Mouse (Mus musculus) hindbrain, postnatal 0 days (tissue): ENCODE results near the gene Vav2. TPM values are rescaled to one million over a fixed set of nuclear protein-coding genes. Genes with fewer than 3 reads are reported as not detected.

ENCODE experiments used
- ATAC-seq: fragments of 200-750 bp; cut with Nextera tagmentation; 2 replicates; pipeline ENCODE4 v1.8.0; 2017; ENCODE audit warnings: mild to moderate bottlenecking, moderate TSS enrichment, moderate library complexity
- DNase-seq: peaks from one replicate; pipeline ENCODE4 v3.0.0-alpha.2; 2015; ENCODE audit warnings: low spot score
- H3K27ac ChIP-seq: fragments of 300-500 bp; sonication (generic); 2 replicates; pipeline ENCODE4 v1.5.1; 2014; ENCODE audit warnings: mild to moderate bottlenecking
- H3K27me3 ChIP-seq: fragments of 300-500 bp; sonication (generic); 2 replicates; pipeline ENCODE4 v1.6.1; 2014; ENCODE audit warnings: low read length, mixed read lengths; ENCODE audit not compliant: insufficient read depth
- H3K36me3 ChIP-seq: fragments of 300-500 bp; sonication (generic); 2 replicates; pipeline ENCODE4 v1.6.1; 2014; ENCODE audit warnings: low read length, mixed read lengths; ENCODE audit not compliant: insufficient read depth
- H3K4me1 ChIP-seq: fragments of 300-500 bp; sonication (generic); 2 replicates; pipeline ENCODE4 v1.6.1; 2014; ENCODE audit warnings: antibody characterized with exemption, low read length, mixed read lengths; ENCODE audit not compliant: insufficient read depth
- H3K4me2 ChIP-seq: fragments of 300-500 bp; sonication (generic); 2 replicates; pipeline ENCODE4 v1.6.1; 2014; ENCODE audit warnings: low read depth, mild to moderate bottlenecking, low read length, moderate library complexity, mixed read lengths
- H3K4me3 ChIP-seq: fragments of 300-500 bp; sonication (generic); 2 replicates; pipeline ENCODE4 v1.5.1; 2014; ENCODE audit warnings: low read length
- H3K9ac ChIP-seq: fragments of 300-500 bp; sonication (generic); replicated peaks from 2 replicates; pipeline ENCODE4 v1.6.1; 2014; ENCODE audit warnings: mild to moderate bottlenecking, low read length, moderate library complexity, mixed read lengths
- H3K9me3 ChIP-seq: fragments of 300-500 bp; sonication (generic); 2 replicates; pipeline ENCODE4 v1.6.1; 2016; ENCODE audit warnings: low read length, mixed read lengths
- CTCF ChIP-seq: IDR thresholded peaks from 2 replicates; pipeline ENCODE4 v1.5.1; 2016; ENCODE audit warnings: antibody characterized with exemption, control low read depth, low read depth
- WGBS: fragments of 180-500 bp; shearing (Covaris S2); extraction: QIAGEN DNeasy Blood & Tissue Kit; methylation state at CpG from one replicate; pipeline ENCODE4 v1.1.7; 2014; 5-methylcytosine and 5-hydroxymethylcytosine counted together
- polyA plus RNA-seq: library from polyadenylated mRNA; unstranded; fragments of >200 nt; fragmentation: Nextera tagmentation; extraction: Ambion mirVana; gene quantifications from 2 replicates; pipeline ENCODE4 v1.2.1, GENCODE M21; 2015
- total RNA-seq: library from RNA; depleted of rRNA; stranded (reverse); fragments of >200 nt; gene quantifications from 2 replicates; pipeline ENCODE4 v1.2.3, GENCODE M21; 2014

The Vav2 gene
- total and polyA plus RNA-seq, 2 experiments from 2014 or later: 8.2 to 44.9 TPM

DNA sequence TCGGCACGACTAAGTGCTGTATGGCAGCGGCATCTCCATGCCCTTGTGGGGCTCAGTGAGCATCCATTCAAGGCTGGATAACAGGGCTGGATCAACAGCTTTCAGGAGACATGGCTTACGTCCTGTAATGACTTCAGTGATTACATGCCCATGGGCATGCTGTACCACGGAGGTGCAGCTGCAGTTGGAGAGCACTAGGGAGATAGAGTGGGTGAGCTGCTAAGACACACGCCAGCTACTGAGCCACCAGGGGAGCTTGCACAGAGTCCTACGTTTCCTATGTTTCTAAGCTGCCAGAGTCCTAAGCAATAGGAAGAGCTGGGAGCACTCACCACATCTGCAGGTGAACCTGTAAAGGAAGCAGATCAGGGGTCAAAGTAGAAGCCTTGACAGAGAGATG lies 148.0 kb downstream of the Vav2 start:
- Histone ChIP-seq H3K4me1 (no peaks in the 10 kb centered on the region), H3K4me3 (no peak overlapping the region), H3K27me3 (no peaks in the 10 kb centered on the region), H3K9me3 (no peaks in the 10 kb centered on the region), H3K4me2 (no peak overlapping the region), H3K36me3 (peaks cover 24% of the 10 kb centered on the region), H3K9ac (no peak overlapping the region), H3K27ac (no peak overlapping the region)
- WGBS: 92% methylated on average over 7 of the region's 7 CpGs
- ATAC-seq: no peak
- no peak for DNase-seq
- TF ChIP-seq CTCF: no peak

DNA sequence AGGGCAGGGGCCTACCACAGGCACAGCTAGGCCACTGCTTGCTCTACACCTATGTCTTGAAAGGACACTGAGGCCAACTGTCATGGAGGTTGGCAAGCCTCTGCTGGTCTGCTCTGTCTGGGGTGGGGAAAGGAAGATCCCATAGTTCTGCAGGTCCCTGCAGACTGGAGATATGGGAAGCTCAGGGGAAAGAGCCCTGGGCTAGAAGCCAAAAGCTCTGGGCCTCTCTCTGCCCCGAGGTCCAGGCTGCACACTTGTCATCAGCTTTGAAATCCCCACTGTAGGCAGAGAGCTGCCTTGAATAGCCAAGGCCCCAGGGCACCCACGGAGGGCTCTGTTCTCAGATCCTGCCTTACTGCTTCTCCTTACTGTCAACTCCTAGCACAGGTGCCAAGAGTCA lies 158.5 kb downstream of the Vav2 start:
- H3K9me3 ChIP-seq: no peaks in the 10 kb centered on the region
- no peak overlapping the region for H3K9ac ChIP-seq
- DNase-seq: no peak
- H3K27me3 ChIP-seq: no peaks in the 10 kb centered on the region
- no peak for ATAC-seq
- WGBS: 59% methylated on average over 2 of the region's 2 CpGs
- H3K4me1 ChIP-seq: no peaks in the 10 kb centered on the region
- no peak overlapping the region for H3K4me3 ChIP-seq
- H3K27ac ChIP-seq: no peak overlapping the region
- H3K4me2 ChIP-seq: no peak overlapping the region
- H3K36me3 ChIP-seq: peaks cover 31% of the 10 kb centered on the region; the same call in 1 of the 2 replicates
- TF ChIP-seq CTCF: no peak

DNA sequence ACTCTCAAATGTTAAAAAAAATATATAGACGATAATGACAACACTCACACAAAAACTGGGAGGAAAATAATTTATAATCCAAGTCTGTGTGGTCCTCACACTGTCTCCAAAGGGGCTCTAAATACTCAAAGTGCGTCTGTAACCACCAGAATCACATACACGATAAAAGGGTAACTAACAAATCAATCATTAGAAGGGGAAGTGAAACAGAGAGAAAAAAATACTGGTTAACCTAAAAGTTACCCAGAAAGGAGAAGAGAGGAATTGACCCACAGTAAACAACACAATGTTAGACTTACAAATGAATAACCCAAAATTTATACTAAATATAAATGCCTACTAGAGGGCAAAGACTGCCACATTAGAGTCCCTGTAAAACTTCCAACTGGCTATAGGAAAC lies 161.0 kb downstream of the Vav2 start:
- Histone ChIP-seq H3K9ac (no peak overlapping the region), H3K4me3 (no peak overlapping the region), H3K4me2 (no peak overlapping the region), H3K27me3 (no peaks in the 10 kb centered on the region), H3K36me3 (peaks cover 29% of the 10 kb centered on the region; the same call in 1 of the 2 replicates), H3K4me1 (no peaks in the 10 kb centered on the region), H3K9me3 (no peaks in the 10 kb centered on the region), H3K27ac (no peak overlapping the region)
- DNase-seq: no peak
- TF ChIP-seq CTCF: no peak
- no peak for ATAC-seq
- WGBS: 93% methylated on average over 3 of the region's 3 CpGs

DNA sequence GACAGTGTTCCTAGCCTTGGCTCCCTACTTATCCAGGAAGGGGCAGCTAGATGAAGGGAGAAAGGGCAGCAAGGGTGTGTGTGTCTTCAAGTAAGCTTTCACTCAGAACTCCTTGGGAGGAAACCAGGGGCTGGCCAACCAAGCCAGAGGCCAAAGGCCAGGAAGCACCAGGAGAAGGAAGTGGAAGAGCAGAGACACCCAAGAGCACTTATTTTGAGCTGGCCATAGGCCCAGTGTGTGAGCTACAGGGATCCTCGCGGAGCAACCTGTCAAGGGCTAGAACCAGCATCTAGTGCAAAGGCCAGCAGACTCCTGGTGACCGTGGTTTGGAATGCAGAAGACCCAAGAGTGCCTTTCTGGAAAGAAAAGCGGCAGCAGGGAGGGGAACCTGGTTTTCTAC lies 163.8 kb downstream of the Vav2 start:
- DNase-seq: no peak
- H3K36me3 ChIP-seq: peaks cover 24% of the 10 kb centered on the region; the same call in 1 of the 2 replicates
- WGBS: 95% methylated on average over 4 of the region's 4 CpGs

DNA sequence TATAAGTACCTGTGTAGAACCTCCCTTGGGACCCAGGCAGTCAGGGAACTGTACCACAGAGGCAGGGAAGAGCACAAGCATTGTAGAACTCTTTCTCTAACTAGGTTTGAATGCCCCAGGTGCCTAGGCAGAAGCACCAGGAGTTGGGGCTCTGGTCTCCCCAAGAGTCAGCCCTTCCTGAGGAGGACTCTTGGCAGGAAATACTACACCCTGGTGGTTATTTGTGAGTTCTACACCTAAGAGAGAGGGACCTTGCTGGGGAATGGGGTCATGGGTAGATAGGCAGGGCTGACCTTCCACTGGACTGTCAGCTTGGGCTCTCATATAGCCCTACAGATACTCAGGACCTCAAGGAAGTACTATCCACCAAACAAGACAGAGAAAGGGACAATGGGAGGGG lies 175.4 kb downstream of the Vav2 start:
- TF ChIP-seq CTCF: no peak
- no peak for DNase-seq
- no peaks in the 10 kb centered on the region for H3K36me3 ChIP-seq
- H3K4me2 ChIP-seq: no peak overlapping the region
- no peak overlapping the region for H3K9ac ChIP-seq
- ATAC-seq: no peak
- H3K9me3 ChIP-seq: no peaks in the 10 kb centered on the region
- peaks cover 9% of the 10 kb centered on the region; the same call in 1 of the 2 replicates for H3K4me1 ChIP-seq
- H3K4me3 ChIP-seq: no peak overlapping the region
- no peak overlapping the region for H3K27ac ChIP-seq
- H3K27me3 ChIP-seq: no peaks in the 10 kb centered on the region

More for the DNA sequence above, 163.8 kb downstream of the Vav2 start:
- Histone ChIP-seq H3K4me2 (no peak overlapping the region), H3K27ac (no peak overlapping the region), H3K27me3 (no peaks in the 10 kb centered on the region), H3K4me1 (no peaks in the 10 kb centered on the region), H3K9ac (no peak overlapping the region), H3K9me3 (no peaks in the 10 kb centered on the region), H3K4me3 (no peak overlapping the region)
- no peak for TF ChIP-seq CTCF
- no peak for ATAC-seq

DNA sequence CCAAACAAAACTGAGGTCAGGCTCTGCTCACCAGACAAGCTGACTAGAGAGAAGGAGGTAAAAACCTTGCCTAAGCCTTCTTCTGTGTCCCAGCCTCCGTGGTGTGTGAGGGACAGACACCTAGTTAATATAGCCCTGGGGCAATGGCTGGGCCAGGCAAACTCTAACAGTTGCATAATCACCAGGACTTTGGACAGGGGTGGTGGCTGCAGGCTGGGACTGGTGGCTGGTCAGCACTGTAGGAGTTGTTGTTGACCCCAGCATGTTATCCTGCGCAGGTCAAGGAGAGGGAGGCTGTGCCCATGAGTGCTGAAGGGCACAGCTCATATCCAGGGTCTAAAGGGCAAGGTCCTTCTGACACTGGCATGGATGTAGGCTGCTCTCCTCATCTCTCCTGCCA lies 178.6 kb downstream of the Vav2 start, which contains the start of gene Sardh:
Sardh (minus strand) TSS at position 127 of the 400 bp plus-strand sequence.
- H3K9ac ChIP-seq: no peak within 1 kb of the TSS
- no peak within 1 kb of the TSS for H3K4me3 ChIP-seq
- H3K36me3 ChIP-seq: no peaks in the 10 kb centered on the region
- H3K9me3 ChIP-seq: no peaks in the 10 kb centered on the region
- ATAC-seq (no peak), DNase-seq (no peak)
- H3K27ac ChIP-seq: peak within 1 kb of the TSS; percentile 54; the same call in 1 of the 2 replicates
- peaks cover 15% of the 10 kb centered on the region for H3K4me1 ChIP-seq
- peak within 1 kb of the TSS; percentile 38 for H3K4me2 ChIP-seq
- WGBS: 85% methylated on average over 2 of the region's 2 CpGs
- no peak for TF ChIP-seq CTCF
- no peaks in the 10 kb centered on the region for H3K27me3 ChIP-seq

DNA sequence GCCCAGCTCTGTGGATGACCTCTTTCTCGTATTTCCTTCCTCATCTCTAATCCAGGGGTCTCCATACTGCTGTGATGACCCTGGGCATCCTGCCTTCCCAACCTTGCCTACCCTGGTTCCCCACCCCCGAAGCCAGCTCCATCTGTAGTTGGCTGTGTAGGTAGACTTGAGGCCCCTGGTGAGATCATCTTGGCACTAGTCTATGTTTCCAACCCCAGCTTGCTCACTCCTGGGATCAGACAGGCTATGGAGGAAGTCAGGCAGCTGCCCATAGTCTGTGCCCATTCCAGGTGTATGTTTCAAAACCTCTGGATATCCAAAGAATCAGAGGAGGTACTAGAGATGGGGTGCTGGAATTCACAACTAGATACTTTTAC lies 179.4 kb downstream of the Vav2 start:
- Histone ChIP-seq H3K4me1 (peaks cover 15% of the 10 kb centered on the region), H3K9me3 (no peaks in the 10 kb centered on the region), H3K27me3 (no peaks in the 10 kb centered on the region), H3K4me3 (no peak overlapping the region), H3K4me2 (0 out of 2 replicates have a peak overlapping the region, but pooled peaks have one; percentile 38), H3K36me3 (no peaks in the 10 kb centered on the region), H3K27ac (peak overlapping the region; percentile 54; the same call in 1 of the 2 replicates), H3K9ac (no peak overlapping the region)
- TF ChIP-seq CTCF: no peak
- ATAC-seq: no peak
- 49% methylated on average over 2 of the region's 2 CpGs for WGBS
- DNase-seq: no peak
